ENCODE assay signal across 22 mouse cellular contexts in genomic region chr4:104532846-104533245, GRCm38 (mm10).
DNase-seq lines count a peak whose midpoint lies in the region; TF ChIP-seq lines count a peak whose summit lies in the region.
"Had no signal": no experiment of that assay in that cellular context is flagged by ENCODE, and none has a peak within 500 bp of the region (broad histone marks: within the 10 kb centered on the region; RNA-seq: fewer than 3 reads in every experiment).

No protein-coding gene starts in this region.

- peaks cover 2% of the 10 kb centered on the region; the same call in 1 of the 2 replicates for H3K4me1 ChIP-seq in olfactory bulb, adult 2 months (ENCODE audit: control insufficient read depth, insufficient read depth, low read length)
- H3K4me1 ChIP-seq in forebrain, embryonic 10.5 days: no peaks in the 10 kb centered on the region
- H3K4me1 ChIP-seq: heart, embryonic 15.5 days; midbrain, embryonic 10.5 days had no signal

- no peaks in the 10 kb centered on the region for H3K9me3 ChIP-seq in forebrain, embryonic 10.5 days
- H3K9me3 ChIP-seq: heart, embryonic 15.5 days; midbrain, embryonic 10.5 days; neural tube, embryonic 13.5 days had no signal

- H3K4me3 ChIP-seq in olfactory bulb, adult 2 months (ENCODE audit: insufficient read depth, low read depth, low read length): no peak overlapping the region
- H3K4me3 ChIP-seq in forebrain, embryonic 10.5 days: no peak overlapping the region
- H3K4me3 ChIP-seq: heart, embryonic 15.5 days; midbrain, embryonic 10.5 days; myocyte; neural tube, embryonic 13.5 days had no signal

- WGBS in olfactory bulb, adult 2 months: 32% methylated on average over 4 of the region's 4 CpGs
- WGBS in forebrain, embryonic 10.5 days: 92% methylated on average over 4 of the region's 4 CpGs

- TF ChIP-seq CTCF in olfactory bulb, adult 2 months (IDR thresholded peaks at IDR 0.05; ENCODE audit: insufficient read depth, low read depth, low read length): no peak

- H3K27me3 ChIP-seq in forebrain, embryonic 10.5 days (ENCODE audit: poor library complexity, severe bottlenecking): no peaks in the 10 kb centered on the region
- H3K27me3 ChIP-seq: heart, embryonic 15.5 days; neural tube, embryonic 13.5 days had no signal

- TF ChIP-seq POLR2A in olfactory bulb, adult 2 months (IDR thresholded peaks at IDR 0.05; ENCODE audit: insufficient read depth, low read depth, low read length): no peak

- peak overlapping the region; percentile 8; the same call in 1 of the 2 replicates for H3K27ac ChIP-seq in olfactory bulb, adult 2 months (ENCODE audit: insufficient read depth, low read depth, low read length)
- H3K27ac ChIP-seq in forebrain, embryonic 10.5 days: no peak overlapping the region
- H3K27ac ChIP-seq: heart, embryonic 15.5 days; hindbrain, embryonic 14.5 days; kidney, postnatal 0 days; macrophage; midbrain, embryonic 10.5 days; neural tube, embryonic 13.5 days had no signal

- peak; percentile 77 for DNase-seq in right cerebral cortex, adult 18-20 months
- no peak for DNase-seq in right cerebral cortex, postnatal 4 days
- DNase-seq in left cerebral cortex, adult 18-20 months (ENCODE audit: low spot score in 2 of 2): peak; percentile 43 to 63
- no peak for DNase-seq in kidney, adult 11 months
- DNase-seq in testis, postnatal 14 days (ENCODE audit: low spot score): no peak
- DNase-seq in forebrain, embryonic 10.5 days (ENCODE audit: extremely low spot score, low spot score): no peak
- DNase-seq: adrenal gland, postnatal 36 days; cerebellum, adult 11 months; cerebellum, postnatal 14 days; gastrocnemius, postnatal 36 days; heart, postnatal 36 days; kidney, adult 2 months; liver, postnatal 0 days; thymus, adult 18-20 months had no signal

- no peaks in the 10 kb centered on the region for H3K36me3 ChIP-seq in forebrain, embryonic 10.5 days (replicated peaks)
- H3K36me3 ChIP-seq: heart, embryonic 15.5 days; midbrain, embryonic 10.5 days; neural tube, embryonic 13.5 days had no signal

Comparison
In these comparisons a context has a peak if more than half of its experiments do, and no peak if none do; other contexts are left out.
1. DNase-seq: peak in right cerebral cortex, adult 18-20 months (single experiment) and left cerebral cortex, adult 18-20 months (2 of 2); none in right cerebral cortex, postnatal 4 days (single experiment), kidney, adult 11 months (single experiment), testis, postnatal 14 days (single experiment) and forebrain, embryonic 10.5 days (single experiment).